Mouse (Mus musculus) midbrain, postnatal 0 days (tissue): ENCODE measurements around the gene Rnasek. TPM values are rescaled to one million over a fixed set of nuclear protein-coding genes. Genes with fewer than 3 reads are reported as not detected.

Experiments
- ATAC-seq: fragments of 200-750 bp; cut with Nextera tagmentation; 2 replicates; pipeline ENCODE4 v1.8.0; 2017; ENCODE audit warnings: moderate number of reproducible peaks, mild to moderate bottlenecking, moderate TSS enrichment, moderate library complexity; ENCODE audit not compliant: low FRiP score
- DNase-seq: peaks from one replicate; pipeline ENCODE4 v3.0.0-alpha.2; 2015; ENCODE audit warnings: low spot score
- H3K27ac ChIP-seq: fragments of 300-500 bp; sonication (generic); 2 replicates; pipeline ENCODE4 v1.5.1; 2014; ENCODE audit warnings: low read depth, mild to moderate bottlenecking, low read length, mixed read lengths
- H3K27me3 ChIP-seq: fragments of 300-500 bp; sonication (generic); 2 replicates; pipeline ENCODE4 v1.6.1; 2014; ENCODE audit warnings: low read length, control low read depth, mixed read lengths; ENCODE audit not compliant: insufficient read depth
- H3K36me3 ChIP-seq: fragments of 300-500 bp; sonication (generic); 2 replicates; pipeline ENCODE4 v1.6.1; 2014; ENCODE audit warnings: low read length, control low read depth, mixed read lengths; ENCODE audit not compliant: insufficient read depth
- H3K4me1 ChIP-seq: fragments of 300-500 bp; sonication (generic); 2 replicates; pipeline ENCODE4 v1.6.1; 2014; ENCODE audit warnings: mild to moderate bottlenecking, control low read depth, antibody characterized with exemption, low read length, mixed read lengths; ENCODE audit not compliant: insufficient read depth
- H3K4me2 ChIP-seq: fragments of 300-500 bp; sonication (generic); 2 replicates; pipeline ENCODE4 v1.6.1; 2014; ENCODE audit warnings: low read depth, mild to moderate bottlenecking, low read length, mixed read lengths; ENCODE audit not compliant: poor library complexity, severe bottlenecking
- H3K4me3 ChIP-seq: fragments of 300-500 bp; sonication (generic); 2 replicates; pipeline ENCODE4 v1.5.1; 2014; ENCODE audit warnings: low read depth, mild to moderate bottlenecking, low read length, moderate library complexity
- H3K9ac ChIP-seq: fragments of 300-500 bp; sonication (generic); replicated peaks from 2 replicates; pipeline ENCODE4 v1.6.1; 2014; ENCODE audit warnings: mild to moderate bottlenecking, low read length, moderate library complexity, mixed read lengths; ENCODE audit not compliant: poor library complexity, severe bottlenecking
- H3K9me3 ChIP-seq: fragments of 300-500 bp; sonication (generic); 2 replicates; pipeline ENCODE4 v1.6.1; 2016; ENCODE audit warnings: low read length, control low read depth
- CTCF ChIP-seq: IDR thresholded peaks from 2 replicates; pipeline ENCODE4 v1.5.1; 2016; ENCODE audit warnings: antibody characterized with exemption, mild to moderate bottlenecking
- WGBS: fragments of 180-500 bp; shearing (Covaris S2); extraction: QIAGEN DNeasy Blood & Tissue Kit; methylation state at CpG from one replicate; pipeline ENCODE4 v1.1.7; 2014; 5-methylcytosine and 5-hydroxymethylcytosine counted together
- polyA plus RNA-seq: library from polyadenylated mRNA; unstranded; fragments of >200 nt; fragmentation: Nextera tagmentation; extraction: Ambion mirVana; gene quantifications from 2 replicates; pipeline ENCODE4 v1.2.1, GENCODE M21; 2015
- total RNA-seq: library from RNA; depleted of rRNA; stranded (reverse); fragments of >200 nt; gene quantifications from 2 replicates; pipeline ENCODE4 v1.2.3, GENCODE M21; 2014

Rnasek gene
- total and polyA plus RNA-seq, 2 experiments from 2014 or later: 81.2 to 588 TPM

DNA sequence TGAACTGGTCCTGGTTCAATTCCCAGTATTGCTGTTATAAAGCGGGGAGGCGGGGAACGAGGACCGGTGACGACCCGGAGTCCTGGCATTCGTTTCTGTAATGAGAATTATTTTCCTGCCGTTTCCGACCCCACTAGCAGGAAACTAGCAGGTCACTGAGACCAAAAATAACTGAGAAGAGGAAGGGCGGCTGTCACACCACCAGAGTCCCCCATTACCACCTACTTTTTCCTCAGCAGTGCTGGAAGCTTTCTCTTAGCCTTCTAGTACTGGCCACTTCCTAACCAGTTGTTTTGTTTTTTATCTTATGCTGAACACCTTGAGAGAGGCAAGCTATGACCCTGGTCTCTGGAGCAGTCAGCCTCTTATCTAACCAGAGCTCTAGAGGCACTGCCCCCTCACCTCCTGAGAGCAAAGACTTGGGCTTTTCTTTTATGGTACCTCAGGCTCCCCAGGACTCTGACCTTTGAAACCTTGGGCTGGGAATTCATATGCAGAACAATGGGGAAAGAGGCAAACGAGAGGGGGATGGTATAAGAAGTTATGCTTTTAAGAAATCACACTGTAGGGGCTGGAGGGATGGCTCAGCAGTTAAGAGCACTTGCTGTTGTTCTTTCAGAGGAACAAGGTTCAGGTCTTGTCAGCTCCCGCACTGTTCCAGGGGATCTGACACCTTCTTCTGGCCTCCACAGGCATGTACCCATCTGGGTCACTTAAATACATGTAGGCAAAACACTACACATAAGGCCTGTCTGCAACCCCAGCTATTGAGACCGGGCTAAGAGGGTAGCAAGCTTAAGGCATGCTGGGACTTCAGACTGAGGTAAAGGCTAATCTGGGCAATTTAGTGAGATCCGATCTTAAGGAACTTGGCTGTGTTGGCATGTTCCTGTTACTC, 17.8 kb downstream of the Rnasek start:
- DNase-seq (no peak), ATAC-seq (no peak)
- H3K4me1 ChIP-seq: peaks cover 13% of the 10 kb centered on the region; the same call in 1 of the 2 replicates
- no peaks in the 10 kb centered on the region for H3K9me3 ChIP-seq
- H3K4me3 ChIP-seq: peak overlapping the region; percentile 53
- WGBS: 9% methylated on average over 14 of the region's 14 CpGs
- TF ChIP-seq CTCF: no peak
- peak overlapping the region; percentile 64 for H3K9ac ChIP-seq
- H3K4me2 ChIP-seq: peak overlapping the region; percentile 90
- H3K36me3 ChIP-seq: 0 out of 2 replicates have a peak, but pooled peaks cover 8% of the 10 kb centered on the region
- no peaks in the 10 kb centered on the region for H3K27me3 ChIP-seq
- peak overlapping the region; percentile 87 for H3K27ac ChIP-seq

DNA sequence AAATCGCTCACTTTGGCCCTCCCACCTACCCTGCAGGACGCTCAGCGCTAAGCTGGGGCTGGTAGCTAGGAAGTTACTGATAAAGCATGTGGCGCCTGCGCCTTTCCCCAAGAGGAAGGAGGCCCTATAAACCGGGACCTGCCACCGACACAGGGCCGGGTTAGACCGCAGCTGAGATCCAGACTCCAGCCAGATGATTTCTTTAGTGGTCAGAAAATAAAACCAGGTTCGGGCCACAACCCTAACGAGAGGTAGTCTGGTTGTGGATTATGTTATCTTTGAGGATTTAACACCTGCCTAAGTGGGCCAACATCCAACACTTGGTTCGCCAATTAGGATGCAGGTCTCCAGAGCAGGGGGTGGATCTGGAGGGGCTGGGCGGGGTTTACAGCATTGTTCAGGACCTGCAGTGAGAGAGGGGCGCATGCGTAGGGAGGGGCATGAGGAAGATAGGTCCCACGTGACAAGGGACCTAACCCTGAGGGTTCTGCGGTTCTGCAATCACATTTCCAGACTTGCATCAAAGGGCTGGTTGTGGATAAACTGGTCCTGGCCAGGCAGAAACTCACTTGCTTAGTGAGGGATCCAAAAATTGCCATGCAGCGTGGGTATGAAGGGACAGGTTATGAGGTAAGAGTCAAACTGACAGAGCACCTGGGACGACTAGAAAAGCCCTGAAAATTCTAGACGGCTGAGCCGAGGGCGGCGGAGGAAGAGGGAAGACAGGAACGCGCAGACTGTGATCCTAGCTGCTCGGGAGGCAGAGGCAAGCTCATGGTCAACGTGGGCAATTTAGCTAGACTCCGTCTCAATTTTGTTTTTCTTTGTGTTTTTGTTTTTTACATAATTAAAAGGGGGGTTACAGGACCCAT, 18.7 kb downstream of the Rnasek start, which contains the start of gene Slc16a13:
Slc16a13 (minus strand) TSS at position 334 of the 872 bp plus-strand sequence.
- H3K36me3 ChIP-seq: 0 out of 2 replicates have a peak, but pooled peaks cover 8% of the 10 kb centered on the region
- no peaks in the 10 kb centered on the region for H3K9me3 ChIP-seq
- H3K27ac ChIP-seq: peak within 1 kb of the TSS; percentile 87
- H3K9ac ChIP-seq: peak within 1 kb of the TSS; percentile 75
- DNase-seq (peak; percentile 99), ATAC-seq (peak; percentile 94)
- peaks cover 4% of the 10 kb centered on the region; the same call in 1 of the 2 replicates for H3K27me3 ChIP-seq
- TF ChIP-seq CTCF: 0 out of 2 replicates have a peak, but pooled peaks have one; percentile 5
- H3K4me2 ChIP-seq: peak within 1 kb of the TSS; percentile 90
- WGBS: under 1% methylated on average over 28 of the region's 28 CpGs
- H3K4me3 ChIP-seq: peak within 1 kb of the TSS; percentile 53
- H3K4me1 ChIP-seq: peaks cover 13% of the 10 kb centered on the region; the same call in 1 of the 2 replicates

DNA sequence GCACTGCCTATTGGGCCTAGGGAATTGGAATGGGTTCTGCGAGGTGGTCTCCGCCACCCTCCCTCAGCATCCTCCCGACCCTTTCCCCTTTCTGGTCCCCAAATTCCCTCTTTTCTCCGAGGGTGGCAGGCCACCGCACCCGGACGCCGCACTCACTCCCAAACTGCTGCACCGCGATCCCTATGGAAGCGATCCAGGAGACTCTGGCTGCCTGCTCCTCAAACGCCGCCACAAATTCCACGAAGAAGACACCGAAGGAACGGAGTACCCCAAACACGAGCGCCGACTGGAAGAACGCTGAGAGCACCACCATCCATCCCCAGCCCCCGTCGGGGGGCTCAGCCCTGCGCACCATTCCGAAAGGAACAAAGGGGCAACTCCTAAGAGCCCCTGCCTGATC, 19.3 kb downstream of the Rnasek start:
- no peak for DNase-seq

DNA sequence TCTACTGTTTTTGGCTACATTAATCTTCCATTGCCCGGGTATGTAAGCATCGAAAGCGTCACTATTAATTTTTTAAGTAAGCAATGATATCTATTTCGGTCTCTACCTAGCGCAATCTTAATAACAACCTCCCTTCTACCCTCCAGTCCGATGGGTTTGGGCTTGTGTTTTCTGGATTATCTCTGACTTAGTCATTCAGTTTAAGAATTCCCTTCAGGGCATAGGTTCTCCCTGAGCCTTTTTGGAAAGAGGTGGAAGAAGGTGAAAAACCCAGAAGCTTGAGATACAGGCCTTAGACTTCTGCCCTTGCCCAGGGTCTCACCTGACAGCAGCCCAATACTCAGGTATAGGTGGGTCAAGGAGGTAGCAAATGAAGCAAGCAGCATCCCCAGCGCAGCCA, 19.8 kb downstream of the Rnasek start:
- 46% methylated on average over 7 of the region's 7 CpGs for WGBS
- peaks cover 13% of the 10 kb centered on the region; the same call in 1 of the 2 replicates for H3K4me1 ChIP-seq

More for the DNA sequence above, 19.3 kb downstream of the Rnasek start:
- Histone ChIP-seq H3K9me3 (no peaks in the 10 kb centered on the region), H3K27me3 (peaks cover 10% of the 10 kb centered on the region; the same call in 1 of the 2 replicates), H3K4me1 (peaks cover 13% of the 10 kb centered on the region; the same call in 1 of the 2 replicates), H3K4me2 (peak overlapping the region; percentile 90), H3K9ac (peak overlapping the region; percentile 75), H3K36me3 (0 out of 2 replicates have a peak, but pooled peaks cover 8% of the 10 kb centered on the region), H3K27ac (peak overlapping the region; percentile 87), H3K4me3 (peak overlapping the region; percentile 53)
- no peak; the same call in 1 of the 2 replicates for TF ChIP-seq CTCF
- 2% methylated on average over 24 of the region's 24 CpGs for WGBS
- no peak for ATAC-seq

DNA sequence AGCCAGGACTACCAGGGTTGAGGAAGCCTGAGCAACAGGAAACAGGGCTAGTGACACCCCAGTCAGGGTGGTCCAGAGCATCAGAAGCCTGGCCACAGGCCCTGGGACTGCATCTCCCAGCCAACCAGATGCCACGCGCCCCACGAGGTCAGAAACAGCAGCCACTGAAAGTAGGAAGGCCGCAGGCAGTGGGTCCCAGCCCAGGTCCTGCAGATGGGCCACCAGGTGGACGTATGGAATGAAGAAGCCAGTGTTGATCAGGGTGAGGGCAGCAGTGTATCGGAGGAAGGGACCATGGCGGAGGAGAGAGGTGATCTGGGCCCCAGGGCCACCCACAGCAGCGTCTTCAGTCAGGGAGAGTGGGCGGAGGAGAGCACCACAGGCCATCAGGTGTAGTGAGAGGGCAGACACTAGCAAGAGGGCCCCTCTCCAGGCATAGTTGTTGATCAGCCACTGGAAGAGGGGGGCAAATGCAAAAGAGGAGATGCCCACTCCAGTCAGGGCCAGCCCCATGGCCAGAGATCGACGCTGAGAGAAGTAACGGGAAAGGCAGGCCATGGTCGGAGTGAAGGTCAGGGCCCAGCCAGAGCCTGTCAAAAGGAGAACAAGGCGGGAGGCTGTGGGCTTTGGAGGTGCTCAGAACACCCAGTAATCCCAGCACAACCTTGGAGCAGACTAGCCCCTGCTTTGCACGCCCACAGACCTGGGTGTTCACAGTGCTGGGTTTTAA, 20.7 kb downstream of the Rnasek start:
- H3K36me3 ChIP-seq: 0 out of 2 replicates have a peak, but pooled peaks cover 8% of the 10 kb centered on the region
- no peak for TF ChIP-seq CTCF
- peaks cover 10% of the 10 kb centered on the region; the same call in 1 of the 2 replicates for H3K27me3 ChIP-seq
- H3K4me3 ChIP-seq: peak overlapping the region; percentile 2; the same call in 1 of the 2 replicates
- ATAC-seq (no peak), DNase-seq (no peak)
- H3K4me2 ChIP-seq: peak overlapping the region; percentile 90
- no peak overlapping the region for H3K27ac ChIP-seq
- no peaks in the 10 kb centered on the region for H3K9me3 ChIP-seq
- peaks cover 20% of the 10 kb centered on the region for H3K4me1 ChIP-seq
- H3K9ac ChIP-seq: peak overlapping the region; percentile 24; the same call in 1 of the 2 replicates
- WGBS: 91% methylated on average over 15 of the region's 15 CpGs

More for the DNA sequence above, 19.8 kb downstream of the Rnasek start:
- Histone ChIP-seq H3K9me3 (no peaks in the 10 kb centered on the region), H3K27ac (peak overlapping the region; percentile 87), H3K4me2 (peak overlapping the region; percentile 90), H3K36me3 (0 out of 2 replicates have a peak, but pooled peaks cover 8% of the 10 kb centered on the region), H3K9ac (peak overlapping the region; percentile 75), H3K4me3 (peak overlapping the region; percentile 53), H3K27me3 (peaks cover 10% of the 10 kb centered on the region; the same call in 1 of the 2 replicates)
- no peak for TF ChIP-seq CTCF
- no peak for ATAC-seq
- DNase-seq: no peak
